Mouse (Mus musculus) T-cell, adult 2 months (primary cell): ENCODE data around the gene Cbfa2t2.

Source experiments
- DNase-seq: peaks from one replicate; pipeline ENCODE4 v3.0.0; 2022; ENCODE audit warnings: low spot score

The Cbfa2t2 gene

GRCm38 (mm10) chr2:154436458-154437190 is at the start of gene Cbfa2t2:
Gene Cbfa2t2 (plus strand): TSS chr2:154436481.
- no peak for DNase-seq

- no peak for DNase-seq
Observed at GRCm38 (mm10) chr2:154390180-154390964, 45.9 kb upstream of the Cbfa2t2 start.

GRCm38 (mm10) chr2:154394602-154395001 is 41.7 kb upstream of the Cbfa2t2 start:
- no peak for DNase-seq

GRCm38 (mm10) chr2:154396529-154396928 is 39.8 kb upstream of the Cbfa2t2 start:
- no peak for DNase-seq

GRCm38 (mm10) chr2:154398267-154398666 is 38.0 kb upstream of the Cbfa2t2 start:
- DNase-seq, result no peak

- no peak for DNase-seq
Observed at GRCm38 (mm10) chr2:154399325-154399724, 37.0 kb upstream of the Cbfa2t2 start.

GRCm38 (mm10) chr2:154401976-154402375 is 34.3 kb upstream of the Cbfa2t2 start:
- no peak for DNase-seq

GRCm38 (mm10) chr2:154402811-154403210 is 33.5 kb upstream of the Cbfa2t2 start:
- no peak for DNase-seq

GRCm38 (mm10) chr2:154405447-154405994 is 30.8 kb upstream of the Cbfa2t2 start:
- no peak for DNase-seq

GRCm38 (mm10) chr2:154407063-154407642 is 29.1 kb upstream of the Cbfa2t2 start:
- DNase-seq, result no peak

- peak; percentile 36 for DNase-seq
Observed at GRCm38 (mm10) chr2:154407643-154408445, 28.4 kb upstream of the Cbfa2t2 start, which contains the start of gene Snta1. Gene Snta1 (minus strand): TSS chr2:154408099.

GRCm38 (mm10) chr2:154410355-154410754 is 25.9 kb upstream of the Cbfa2t2 start:
- no peak for DNase-seq

GRCm38 (mm10) chr2:154412018-154412666 is 24.1 kb upstream of the Cbfa2t2 start:
- DNase-seq, result peak; percentile 28

GRCm38 (mm10) chr2:154417107-154417506 is 19.2 kb upstream of the Cbfa2t2 start:
- peak; percentile 40 for DNase-seq

GRCm38 (mm10) chr2:154418001-154418400 is 18.3 kb upstream of the Cbfa2t2 start:
- no peak for DNase-seq

GRCm38 (mm10) chr2:154419631-154420515 is 16.4 kb upstream of the Cbfa2t2 start:
- no peak for DNase-seq

GRCm38 (mm10) chr2:154420942-154421731 is 15.1 kb upstream of the Cbfa2t2 start:
- DNase-seq, result no peak

GRCm38 (mm10) chr2:154422181-154422580 is 14.1 kb upstream of the Cbfa2t2 start:
- no peak for DNase-seq

- DNase-seq, result no peak
Observed at GRCm38 (mm10) chr2:154423548-154423947, 12.7 kb upstream of the Cbfa2t2 start.
